Mouse (Mus musculus): Measurements from ENCODE around the gene Cdsn. TPM values are rescaled to one million over a fixed set of nuclear protein-coding genes. Genes with fewer than 3 reads are reported as not detected.

Cdsn gene
- 0.17 TPM in 1 of 2 replicates, not detected in the other for polyA plus RNA-seq (2014; fragmentation: Nextera tagmentation; extraction: Ambion mirVana)

GRCm38 (mm10) chr17:35551881-35552414, at the start of gene Cdsn:
Gene Cdsn, plus strand, starts transcription at chr17:35552128.
- no peak within 1 kb of the TSS for H3K4me3 ChIP-seq (ENCODE audit: low read depth, low read length)
- peaks cover 7% of the 10 kb centered on the region; the same call in 1 of the 2 replicates for H3K4me1 ChIP-seq (ENCODE audit: control insufficient read depth, insufficient read depth, low read length)
- H3K27ac ChIP-seq (ENCODE audit: low read length) = no peak within 1 kb of the TSS
- H3K27me3 ChIP-seq (ENCODE audit: control insufficient read depth, insufficient read depth, low read length) = no peaks in the 10 kb centered on the region
- ATAC-seq (ENCODE audit: insufficient number of reproducible peaks, insufficient read depth, low FRiP score, low read depth) = no peak
- H3K9me3 ChIP-seq (ENCODE audit: control insufficient read depth, low read depth, low read length) = no peaks in the 10 kb centered on the region
- no peak within 1 kb of the TSS for H3K4me2 ChIP-seq (replicated peaks; ENCODE audit: low read depth, low read length)
- no peak within 1 kb of the TSS for H3K9ac ChIP-seq (replicated peaks; ENCODE audit: low read depth, low read length)
- WGBS = 81% methylated on average over 10 of the region's 10 CpGs
- H3K36me3 ChIP-seq (ENCODE audit: control insufficient read depth, insufficient read depth, low read length) = no peaks in the 10 kb centered on the region

- Histone ChIP-seq H3K4me3 (ENCODE audit: low read depth, low read length) (no peak overlapping the region), H3K4me2 (replicated peaks; ENCODE audit: low read depth, low read length) (no peak overlapping the region), H3K9me3 (ENCODE audit: control insufficient read depth, low read depth, low read length) (no peaks in the 10 kb centered on the region), H3K36me3 (ENCODE audit: control insufficient read depth, insufficient read depth, low read length) (no peaks in the 10 kb centered on the region), H3K27ac (ENCODE audit: low read length) (no peak overlapping the region), H3K27me3 (ENCODE audit: control insufficient read depth, insufficient read depth, low read length) (peaks cover 7% of the 10 kb centered on the region), H3K9ac (replicated peaks; ENCODE audit: low read depth, low read length) (no peak overlapping the region), H3K4me1 (ENCODE audit: control insufficient read depth, insufficient read depth, low read length) (no peaks in the 10 kb centered on the region)
- no peak for ATAC-seq (ENCODE audit: insufficient number of reproducible peaks, insufficient read depth, low FRiP score, low read depth)
- 13% methylated on average over 6 of the region's 6 CpGs for WGBS
Measured at GRCm38 (mm10) chr17:35502226-35502625, 49.7 kb upstream of the Cdsn start.

GRCm38 (mm10) chr17:35502762-35503161, 49.2 kb upstream of the Cdsn start:
- H3K4me3 ChIP-seq (ENCODE audit: low read depth, low read length) = no peak overlapping the region
- H3K36me3 ChIP-seq (ENCODE audit: control insufficient read depth, insufficient read depth, low read length) = no peaks in the 10 kb centered on the region
- no peak overlapping the region for H3K4me2 ChIP-seq (replicated peaks; ENCODE audit: low read depth, low read length)
- no peaks in the 10 kb centered on the region for H3K4me1 ChIP-seq (ENCODE audit: control insufficient read depth, insufficient read depth, low read length)
- no peak overlapping the region for H3K27ac ChIP-seq (ENCODE audit: low read length)
- ATAC-seq (ENCODE audit: insufficient number of reproducible peaks, insufficient read depth, low FRiP score, low read depth) = no peak
- 58% methylated on average over 5 of the region's 5 CpGs for WGBS
- peaks cover 7% of the 10 kb centered on the region for H3K27me3 ChIP-seq (ENCODE audit: control insufficient read depth, insufficient read depth, low read length)
- H3K9me3 ChIP-seq (ENCODE audit: control insufficient read depth, low read depth, low read length) = no peaks in the 10 kb centered on the region
- no peak overlapping the region for H3K9ac ChIP-seq (replicated peaks; ENCODE audit: low read depth, low read length)

GRCm38 (mm10) chr17:35503849-35504248, 48.1 kb upstream of the Cdsn start:
- Histone ChIP-seq H3K4me3 (ENCODE audit: low read depth, low read length) (no peak overlapping the region), H3K4me1 (ENCODE audit: control insufficient read depth, insufficient read depth, low read length) (no peaks in the 10 kb centered on the region), H3K9me3 (ENCODE audit: control insufficient read depth, low read depth, low read length) (no peaks in the 10 kb centered on the region), H3K27me3 (ENCODE audit: control insufficient read depth, insufficient read depth, low read length) (peaks cover 7% of the 10 kb centered on the region), H3K9ac (replicated peaks; ENCODE audit: low read depth, low read length) (no peak overlapping the region), H3K36me3 (ENCODE audit: control insufficient read depth, insufficient read depth, low read length) (no peaks in the 10 kb centered on the region), H3K27ac (ENCODE audit: low read length) (no peak overlapping the region), H3K4me2 (replicated peaks; ENCODE audit: low read depth, low read length) (no peak overlapping the region)
- 33% methylated on average over 5 of the region's 5 CpGs for WGBS
- ATAC-seq (ENCODE audit: insufficient number of reproducible peaks, insufficient read depth, low FRiP score, low read depth) = no peak

GRCm38 (mm10) chr17:35504628-35505481, 47.1 kb upstream of the Cdsn start:
- no peak overlapping the region for H3K9ac ChIP-seq (replicated peaks; ENCODE audit: low read depth, low read length)
- no peaks in the 10 kb centered on the region for H3K4me1 ChIP-seq (ENCODE audit: control insufficient read depth, insufficient read depth, low read length)
- no peak overlapping the region for H3K27ac ChIP-seq (ENCODE audit: low read length)
- H3K4me2 ChIP-seq (replicated peaks; ENCODE audit: low read depth, low read length) = no peak overlapping the region
- H3K9me3 ChIP-seq (ENCODE audit: control insufficient read depth, low read depth, low read length) = no peaks in the 10 kb centered on the region
- no peak overlapping the region for H3K4me3 ChIP-seq (ENCODE audit: low read depth, low read length)
- no peaks in the 10 kb centered on the region for H3K36me3 ChIP-seq (ENCODE audit: control insufficient read depth, insufficient read depth, low read length)
- peaks cover 7% of the 10 kb centered on the region for H3K27me3 ChIP-seq (ENCODE audit: control insufficient read depth, insufficient read depth, low read length)
- WGBS = 33% methylated on average over 8 of the region's 8 CpGs
- no peak for ATAC-seq (ENCODE audit: insufficient number of reproducible peaks, insufficient read depth, low FRiP score, low read depth)

- peaks cover 7% of the 10 kb centered on the region for H3K27me3 ChIP-seq (ENCODE audit: control insufficient read depth, insufficient read depth, low read length)
- ATAC-seq (ENCODE audit: insufficient number of reproducible peaks, insufficient read depth, low FRiP score, low read depth) = no peak
- H3K9ac ChIP-seq (replicated peaks; ENCODE audit: low read depth, low read length) = no peak within 1 kb of the TSS
- no peaks in the 10 kb centered on the region for H3K36me3 ChIP-seq (ENCODE audit: control insufficient read depth, insufficient read depth, low read length)
- no peak within 1 kb of the TSS for H3K27ac ChIP-seq (ENCODE audit: low read length)
- 42% methylated on average over 13 of the region's 13 CpGs for WGBS
- no peaks in the 10 kb centered on the region for H3K9me3 ChIP-seq (ENCODE audit: control insufficient read depth, low read depth, low read length)
- H3K4me1 ChIP-seq (ENCODE audit: control insufficient read depth, insufficient read depth, low read length) = no peaks in the 10 kb centered on the region
- no peak within 1 kb of the TSS for H3K4me2 ChIP-seq (replicated peaks; ENCODE audit: low read depth, low read length)
- H3K4me3 ChIP-seq (ENCODE audit: low read depth, low read length) = no peak within 1 kb of the TSS
Measured at GRCm38 (mm10) chr17:35505776-35506175, 46.2 kb upstream of the Cdsn start, which contains the start of gene Pou5f1. Gene Pou5f1, plus strand, starts transcription at chr17:35506018.

- Histone ChIP-seq H3K9ac (replicated peaks; ENCODE audit: low read depth, low read length) (no peak overlapping the region), H3K4me1 (ENCODE audit: control insufficient read depth, insufficient read depth, low read length) (no peaks in the 10 kb centered on the region), H3K27ac (ENCODE audit: low read length) (no peak overlapping the region), H3K4me3 (ENCODE audit: low read depth, low read length) (no peak overlapping the region), H3K27me3 (ENCODE audit: control insufficient read depth, insufficient read depth, low read length) (peaks cover 7% of the 10 kb centered on the region), H3K4me2 (replicated peaks; ENCODE audit: low read depth, low read length) (no peak overlapping the region), H3K36me3 (ENCODE audit: control insufficient read depth, insufficient read depth, low read length) (no peaks in the 10 kb centered on the region), H3K9me3 (ENCODE audit: control insufficient read depth, low read depth, low read length) (no peaks in the 10 kb centered on the region)
- no peak for ATAC-seq (ENCODE audit: insufficient number of reproducible peaks, insufficient read depth, low FRiP score, low read depth)
- WGBS = 16% methylated on average over 10 of the region's 10 CpGs
Measured at GRCm38 (mm10) chr17:35506881-35507280, 45.0 kb upstream of the Cdsn start.

GRCm38 (mm10) chr17:35507556-35508260, 44.2 kb upstream of the Cdsn start:
- ATAC-seq (ENCODE audit: insufficient number of reproducible peaks, insufficient read depth, low FRiP score, low read depth) = no peak
- H3K9me3 ChIP-seq (ENCODE audit: control insufficient read depth, low read depth, low read length) = no peaks in the 10 kb centered on the region
- 30% methylated on average over 13 of the region's 13 CpGs for WGBS
- peaks cover 7% of the 10 kb centered on the region for H3K27me3 ChIP-seq (ENCODE audit: control insufficient read depth, insufficient read depth, low read length)
- no peak overlapping the region for H3K9ac ChIP-seq (replicated peaks; ENCODE audit: low read depth, low read length)
- no peak overlapping the region for H3K27ac ChIP-seq (ENCODE audit: low read length)
- no peaks in the 10 kb centered on the region for H3K36me3 ChIP-seq (ENCODE audit: control insufficient read depth, insufficient read depth, low read length)
- no peak overlapping the region for H3K4me2 ChIP-seq (replicated peaks; ENCODE audit: low read depth, low read length)
- H3K4me1 ChIP-seq (ENCODE audit: control insufficient read depth, insufficient read depth, low read length) = no peaks in the 10 kb centered on the region
- H3K4me3 ChIP-seq (ENCODE audit: low read depth, low read length) = no peak overlapping the region

Data from stomach, embryonic 14.5 days (tissue).